Mouse (Mus musculus) G1E (cell line): ENCODE data around the gene 1810013L24Rik. TPM values are rescaled to one million over a fixed set of nuclear protein-coding genes. Genes with fewer than 3 reads are reported as not detected.

ENCODE experiments used
- ATAC-seq: 2 replicates; pipeline ENCODE4 v1.8.0; 2016; ENCODE audit warnings: mild to moderate bottlenecking; ENCODE audit not compliant: insufficient number of reproducible peaks, poor library complexity, low FRiP score, severe bottlenecking; ENCODE audit errors: extremely low read depth
- DNase-seq: peaks from one replicate; pipeline ENCODE4 v3.0.0; 2012; ENCODE audit warnings: low spot score
- H3K27me3 ChIP-seq: 2 replicates; pipeline ENCODE4 v1.6.1; 2012; ENCODE audit warnings: mild to moderate bottlenecking, low read length, inconsistent platforms; ENCODE audit not compliant: insufficient read depth
- H3K36me3 ChIP-seq: replicated peaks from 2 replicates; pipeline ENCODE3; 2012; ENCODE audit warnings: mild to moderate bottlenecking, inconsistent platforms
- H3K4me1 ChIP-seq: 2 replicates; pipeline ENCODE4 v1.6.1; 2012; ENCODE audit warnings: low read depth, low read length, inconsistent platforms, mixed read lengths; ENCODE audit not compliant: insufficient read depth
- H3K4me3 ChIP-seq: 2 replicates; pipeline ENCODE4 v1.5.1; 2012; ENCODE audit warnings: low read depth, mild to moderate bottlenecking, inconsistent platforms, low read length, moderate library complexity, mixed read lengths
- H3K9me3 ChIP-seq: replicated peaks from 2 replicates; pipeline ENCODE4 v1.6.1; 2012; ENCODE audit warnings: inconsistent platforms
- CTCF ChIP-seq: IDR thresholded peaks from 2 replicates; pipeline ENCODE4 v1.5.1; 2012; ENCODE audit warnings: low read depth, low read length, inconsistent platforms, mixed read lengths
- GATA1 ChIP-seq: IDR thresholded peaks from 2 replicates; pipeline ENCODE4 v1.6.1; 2012; ENCODE audit warnings: borderline replicate concordance, low read length, inconsistent platforms, mixed read lengths
- GATA2 ChIP-seq: IDR thresholded peaks from 2 replicates; pipeline ENCODE4 v1.6.1; 2012; ENCODE audit warnings: low read depth, low read length, inconsistent platforms, borderline replicate concordance
- POLR2AphosphoS5 ChIP-seq: IDR thresholded peaks from 2 replicates; pipeline ENCODE4 v1.6.1; 2012; ENCODE audit warnings: low read depth, low read length, inconsistent platforms; ENCODE audit not compliant: insufficient replicate concordance
- TAL1 ChIP-seq: conservative IDR thresholded peaks from 2 replicates; pipeline ENCODE4 v1.6.1; 2012; ENCODE audit warnings: low read depth, low read length, inconsistent platforms, mixed read lengths
- polyA plus RNA-seq: library from polyadenylated mRNA; stranded (reverse); fragments of >175 nt; gene quantifications from 2 replicates; pipeline ENCODE4 v1.2.3, GENCODE M21; 2012
- total RNA-seq, 2 experiments: library from RNA; stranded (forward) in 1 of 2; stranded (reverse) in 1 of 2; fragments of 200-1000 nt in 1 of 2; fragments of >200 nt in 1 of 2; fragmentation: Nextera tagmentation in 1 of 2; gene quantifications; 2 replicates each; pipeline ENCODE4 v1.2.3; 2014 to 2017

1810013L24Rik gene
- total RNA-seq (2014; fragmentation: Nextera tagmentation) = 91.4 and 92.2 TPM in 2 replicates
- 48.9 and 58.1 TPM in 2 replicates for total RNA-seq (2017)
- polyA plus RNA-seq = 17.7 and 22.0 TPM in 2 replicates

GRCm38 (mm10) chr16:8829564-8830359 is at the start of gene 1810013L24Rik:
1810013L24Rik (plus strand) TSS chr16:8830100.
- peaks cover 28% of the 10 kb centered on the region for H3K36me3 ChIP-seq
- ATAC-seq = peak; percentile 97
- DNase-seq = peak; percentile 95
- H3K27me3 ChIP-seq = no peaks in the 10 kb centered on the region
- no peaks in the 10 kb centered on the region for H3K9me3 ChIP-seq
- TF ChIP-seq TAL1 (no peak), GATA1 (no peak), CTCF (no peak), GATA2 (no peak), POLR2AphosphoS5 (no peak)
- peaks cover 27% of the 10 kb centered on the region for H3K4me1 ChIP-seq
- peak within 1 kb of the TSS; percentile 97 for H3K4me3 ChIP-seq

GRCm38 (mm10) chr16:8780187-8780586 is 49.7 kb upstream of the 1810013L24Rik start:
- Histone ChIP-seq H3K4me3 (no peak overlapping the region), H3K4me1 (peaks cover 3% of the 10 kb centered on the region; the same call in 1 of the 2 replicates), H3K36me3 (no peaks in the 10 kb centered on the region), H3K9me3 (no peaks in the 10 kb centered on the region), H3K27me3 (peaks cover 14% of the 10 kb centered on the region)
- no peak for TF ChIP-seq POLR2AphosphoS5
- TF ChIP-seq GATA1 = no peak
- TF ChIP-seq GATA2 = no peak
- no peak for TF ChIP-seq TAL1
- no peak for TF ChIP-seq CTCF
- DNase-seq (no peak), ATAC-seq (no peak)

GRCm38 (mm10) chr16:8781191-8781590 is 48.7 kb upstream of the 1810013L24Rik start:
- H3K4me1 ChIP-seq = peaks cover 3% of the 10 kb centered on the region; the same call in 1 of the 2 replicates
- H3K27me3 ChIP-seq = peaks cover 10% of the 10 kb centered on the region
- H3K36me3 ChIP-seq = no peaks in the 10 kb centered on the region
- no peak for TF ChIP-seq TAL1
- TF ChIP-seq CTCF = no peak
- TF ChIP-seq POLR2AphosphoS5 = no peak
- no peak for TF ChIP-seq GATA2
- TF ChIP-seq GATA1 = no peak
- no peak for ATAC-seq
- H3K9me3 ChIP-seq = no peaks in the 10 kb centered on the region
- no peak overlapping the region for H3K4me3 ChIP-seq
- DNase-seq = no peak

- peaks cover 3% of the 10 kb centered on the region; the same call in 1 of the 2 replicates for H3K4me1 ChIP-seq
- TF ChIP-seq TAL1 (no peak), POLR2AphosphoS5 (no peak), CTCF (no peak), GATA2 (no peak), GATA1 (no peak)
- ATAC-seq (no peak), DNase-seq (no peak)
- H3K9me3 ChIP-seq = no peaks in the 10 kb centered on the region
- H3K36me3 ChIP-seq = no peaks in the 10 kb centered on the region
- H3K4me3 ChIP-seq = no peak overlapping the region
- peaks cover 10% of the 10 kb centered on the region for H3K27me3 ChIP-seq
Measured at GRCm38 (mm10) chr16:8781660-8782059, 48.2 kb upstream of the 1810013L24Rik start.

- H3K27me3 ChIP-seq = peaks cover 18% of the 10 kb centered on the region
- peaks cover 3% of the 10 kb centered on the region; the same call in 1 of the 2 replicates for H3K4me1 ChIP-seq
- H3K4me3 ChIP-seq = no peak overlapping the region
- TF ChIP-seq GATA1 = no peak
- no peak for TF ChIP-seq CTCF
- no peak for TF ChIP-seq TAL1
- no peak for TF ChIP-seq GATA2
- no peak for TF ChIP-seq POLR2AphosphoS5
- H3K36me3 ChIP-seq = no peaks in the 10 kb centered on the region
- DNase-seq (no peak), ATAC-seq (no peak)
- H3K9me3 ChIP-seq = no peaks in the 10 kb centered on the region
Measured at GRCm38 (mm10) chr16:8783198-8783913, 46.5 kb upstream of the 1810013L24Rik start.

- no peaks in the 10 kb centered on the region for H3K9me3 ChIP-seq
- TF ChIP-seq GATA2 (no peak), GATA1 (no peak), TAL1 (no peak), CTCF (no peak), POLR2AphosphoS5 (no peak)
- ATAC-seq (no peak), DNase-seq (no peak)
- H3K36me3 ChIP-seq = no peaks in the 10 kb centered on the region
- peaks cover 3% of the 10 kb centered on the region; the same call in 1 of the 2 replicates for H3K4me1 ChIP-seq
- no peak overlapping the region for H3K4me3 ChIP-seq
- H3K27me3 ChIP-seq = peaks cover 27% of the 10 kb centered on the region
Measured at GRCm38 (mm10) chr16:8784753-8785152, 45.1 kb upstream of the 1810013L24Rik start.
